Mouse (Mus musculus): Measurements from ENCODE around the gene Nutm1. TPM values are rescaled to one million over a fixed set of nuclear protein-coding genes. Genes with fewer than 3 reads are reported as not detected.
"Not testable (repeated sequence)": the region's sequence is repeated elsewhere in the genome, so short reads cannot be mapped to it uniquely, and the experiment has no call there.

Gene Nutm1
- not detected in 2 replicates for polyA plus RNA-seq (2015; fragmentation: Nextera tagmentation; extraction: Ambion mirVana)

DNA sequence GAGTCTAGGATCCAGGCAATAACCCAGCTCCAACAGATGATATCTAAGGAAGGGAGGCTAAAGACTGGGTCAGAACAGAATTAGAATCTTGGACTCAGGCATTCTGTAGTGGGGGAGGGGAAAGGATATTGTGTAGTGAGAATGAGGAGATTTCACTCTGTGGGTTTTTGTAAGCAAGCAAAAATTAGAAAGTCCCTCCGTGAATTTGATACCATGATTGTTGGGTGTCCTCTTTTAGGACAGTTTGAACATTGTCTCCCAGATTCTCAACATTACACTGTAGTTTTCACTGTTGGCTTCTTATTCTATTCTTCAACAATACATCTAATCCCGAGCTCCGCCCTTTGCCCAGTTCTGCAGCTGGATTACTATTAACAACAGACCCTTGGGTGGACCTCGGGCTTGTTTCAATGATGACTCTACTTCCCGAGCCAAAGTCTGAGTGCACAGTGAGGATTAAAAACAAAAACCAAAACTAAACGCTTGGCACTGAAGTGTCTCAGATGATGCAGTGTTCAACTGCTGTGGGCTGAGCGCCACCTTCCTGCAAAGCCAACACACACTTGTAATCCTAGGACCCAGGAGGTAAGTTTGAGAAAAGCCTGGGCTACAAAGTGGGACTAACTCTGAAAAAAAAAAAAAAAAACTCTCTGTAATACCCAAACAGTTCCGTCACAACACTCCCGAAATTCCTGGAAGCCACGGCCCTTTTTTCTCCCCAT lies at the start of gene Nutm1:
Nutm1 (minus strand) TSS at position 51 of the 722 bp plus-strand sequence.
- ATAC-seq = no peak
- Histone ChIP-seq H3K4me1 (peaks cover 13% of the 10 kb centered on the region), H3K9ac (no peak within 1 kb of the TSS), H3K4me2 (no peak within 1 kb of the TSS), H3K27ac (no peak within 1 kb of the TSS), H3K4me3 (no peak within 1 kb of the TSS), H3K27me3 (no peaks in the 10 kb centered on the region), H3K36me3 (ENCODE audit: poor library complexity, severe bottlenecking) (no peaks in the 10 kb centered on the region), H3K9me3 (replicated peaks) (no peaks in the 10 kb centered on the region)
- 72% methylated on average over 10 of the region's 10 CpGs for WGBS

DNA sequence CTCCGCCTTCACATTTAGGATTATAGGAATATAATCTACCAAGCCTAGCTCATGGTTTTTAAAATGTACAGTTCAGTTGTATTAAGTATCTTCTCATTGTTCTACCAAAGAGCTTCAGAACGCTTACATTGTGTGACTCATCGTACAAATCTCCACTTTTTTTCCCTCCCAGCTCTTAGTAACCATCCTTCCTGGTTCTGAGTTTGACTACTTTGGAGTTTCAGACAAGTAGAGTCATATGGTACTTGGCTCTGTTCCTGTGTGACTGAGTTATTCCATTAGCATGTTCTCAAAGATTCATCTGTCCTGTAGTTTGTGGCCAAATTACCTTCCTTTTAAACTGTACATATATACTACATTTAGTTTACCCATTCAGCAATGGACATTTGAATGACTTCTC lies 49.6 kb upstream of the Nutm1 start:
- no peak overlapping the region for H3K9ac ChIP-seq
- H3K27me3 ChIP-seq = no peaks in the 10 kb centered on the region
- H3K4me2 ChIP-seq = no peak overlapping the region
- no peaks in the 10 kb centered on the region for H3K36me3 ChIP-seq (ENCODE audit: poor library complexity, severe bottlenecking)
- H3K9me3 ChIP-seq (replicated peaks) = no peaks in the 10 kb centered on the region
- 93% methylated on average over 3 of the region's 3 CpGs for WGBS
- H3K27ac ChIP-seq = no peak overlapping the region
- H3K4me3 ChIP-seq = no peak overlapping the region
- no peak for ATAC-seq
- H3K4me1 ChIP-seq = no peaks in the 10 kb centered on the region

DNA sequence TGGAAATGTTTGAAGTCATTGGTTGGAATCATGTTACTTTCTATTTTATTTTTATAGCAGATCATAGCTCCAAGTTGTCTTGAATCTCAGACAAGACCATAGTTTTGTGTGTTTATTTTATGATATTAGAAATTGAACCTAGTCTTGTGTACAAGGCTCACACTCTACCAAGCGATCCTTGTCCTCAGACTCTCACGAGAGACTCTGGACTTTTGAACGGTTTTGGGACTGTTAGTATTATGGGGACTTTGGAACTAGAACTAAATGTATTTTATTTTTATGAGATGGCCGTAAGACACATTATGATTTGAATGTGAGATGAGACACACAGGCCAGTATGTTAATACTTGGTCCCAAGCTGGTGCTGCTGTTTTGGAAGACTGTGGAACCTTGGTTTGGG lies 39.1 kb upstream of the Nutm1 start:
- H3K4me1 ChIP-seq = no peaks in the 10 kb centered on the region
- H3K27ac ChIP-seq = no peak overlapping the region
- H3K4me2 ChIP-seq = no peak overlapping the region
- no peaks in the 10 kb centered on the region for H3K9me3 ChIP-seq (replicated peaks)
- H3K36me3 ChIP-seq (ENCODE audit: poor library complexity, severe bottlenecking) = no peaks in the 10 kb centered on the region
- H3K27me3 ChIP-seq = no peaks in the 10 kb centered on the region
- ATAC-seq = no peak
- 94% methylated on average over 4 of the region's 4 CpGs for WGBS
- no peak overlapping the region for H3K9ac ChIP-seq
- H3K4me3 ChIP-seq = no peak overlapping the region

DNA sequence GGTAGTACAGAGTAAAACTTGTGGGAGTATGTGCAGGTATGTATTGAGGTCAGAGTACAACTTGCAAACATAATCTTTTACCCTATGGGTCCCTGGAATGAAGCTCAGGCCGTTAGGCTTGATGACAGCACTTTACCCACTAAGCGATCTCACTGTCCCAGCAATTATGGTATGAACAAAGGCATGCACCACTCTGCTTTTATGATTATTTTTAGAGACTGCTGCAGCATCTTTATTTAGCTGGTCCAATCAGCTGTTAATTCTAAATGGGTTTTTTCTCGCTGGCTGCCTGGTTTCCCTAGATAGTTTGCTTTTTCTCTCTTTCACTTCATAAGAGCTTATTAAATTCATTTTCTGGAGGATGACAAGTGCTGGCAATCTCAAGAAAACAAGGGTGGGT lies 37.1 kb upstream of the Nutm1 start:
- H3K4me3 ChIP-seq = no peak overlapping the region
- no peaks in the 10 kb centered on the region for H3K27me3 ChIP-seq
- no peak for ATAC-seq
- no peak overlapping the region for H3K27ac ChIP-seq
- H3K9ac ChIP-seq = no peak overlapping the region
- H3K36me3 ChIP-seq (ENCODE audit: poor library complexity, severe bottlenecking) = no peaks in the 10 kb centered on the region
- H3K4me1 ChIP-seq = no peaks in the 10 kb centered on the region
- 74% methylated on average over 3 of the region's 3 CpGs for WGBS
- H3K9me3 ChIP-seq (replicated peaks) = no peaks in the 10 kb centered on the region
- H3K4me2 ChIP-seq = no peak overlapping the region

DNA sequence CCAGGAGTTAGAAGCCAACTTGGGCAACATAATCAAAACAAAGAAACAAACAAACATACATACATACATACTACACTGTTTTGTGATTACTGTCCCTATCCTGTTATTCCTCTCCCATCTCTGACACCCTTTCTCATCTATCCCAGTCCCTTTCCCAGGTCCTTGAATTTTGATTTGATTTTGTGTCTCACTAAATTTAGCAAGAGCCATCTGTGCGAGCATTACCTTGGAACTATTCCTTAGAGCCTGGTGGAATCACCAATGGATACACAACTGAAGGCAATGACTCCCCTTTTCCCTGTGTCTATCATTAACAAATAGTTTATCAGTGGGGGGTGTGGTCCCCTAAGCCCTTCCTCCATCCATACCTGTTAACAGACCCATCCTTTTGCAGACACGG lies 33.7 kb upstream of the Nutm1 start:
- WGBS = 91% methylated on average over 2 of the region's 2 CpGs
- Histone ChIP-seq H3K4me3 (no peak overlapping the region), H3K4me2 (no peak overlapping the region), H3K36me3 (ENCODE audit: poor library complexity, severe bottlenecking) (no peaks in the 10 kb centered on the region), H3K9ac (no peak overlapping the region), H3K27ac (no peak overlapping the region), H3K9me3 (replicated peaks) (no peaks in the 10 kb centered on the region), H3K27me3 (no peaks in the 10 kb centered on the region), H3K4me1 (no peaks in the 10 kb centered on the region)
- ATAC-seq = no peak

DNA sequence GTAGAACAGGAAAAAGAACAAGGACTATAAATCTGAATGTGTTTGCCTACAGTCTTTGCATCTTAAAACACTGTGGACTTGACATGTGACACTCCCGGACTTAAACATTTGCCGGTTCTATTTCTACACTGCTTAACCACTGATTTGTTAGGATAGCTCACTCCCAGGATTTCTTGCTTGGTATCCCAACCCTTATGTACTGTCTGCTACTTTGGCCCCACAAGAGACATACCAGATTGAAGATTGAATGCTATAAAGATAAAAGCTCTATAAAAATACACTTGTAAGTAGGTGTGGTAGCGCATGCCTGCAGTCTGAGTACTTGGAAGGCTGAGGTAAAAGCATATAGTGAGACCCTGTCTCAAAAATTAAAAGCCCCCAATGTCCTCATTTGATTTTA lies 30.4 kb upstream of the Nutm1 start:
- Histone ChIP-seq H3K4me2 (no peak overlapping the region), H3K4me1 (peaks cover 8% of the 10 kb centered on the region), H3K9me3 (replicated peaks) (no peaks in the 10 kb centered on the region), H3K36me3 (ENCODE audit: poor library complexity, severe bottlenecking) (no peaks in the 10 kb centered on the region), H3K4me3 (no peak overlapping the region), H3K27ac (no peak overlapping the region), H3K9ac (no peak overlapping the region), H3K27me3 (no peaks in the 10 kb centered on the region)
- WGBS = 93% methylated on average over 3 of the region's 3 CpGs
- ATAC-seq = no peak

DNA sequence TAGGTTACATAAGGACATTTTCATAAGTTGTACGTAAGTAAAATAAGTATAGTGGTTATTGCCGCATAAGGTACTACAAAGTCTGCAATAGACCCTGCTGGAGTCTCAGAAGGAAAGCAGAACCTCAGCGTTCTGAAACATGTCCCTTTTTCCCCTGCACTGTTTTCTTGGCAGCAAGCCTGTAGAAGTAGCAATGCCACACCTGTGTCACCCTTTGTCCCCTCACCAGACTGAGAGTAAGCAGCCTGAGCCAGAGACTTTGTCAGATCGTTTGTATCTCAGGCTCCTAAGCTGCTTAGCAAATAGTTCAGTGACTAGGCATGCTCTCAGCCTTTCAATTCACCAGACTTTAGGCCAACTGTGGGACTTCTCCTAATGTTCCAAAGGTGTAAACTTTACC lies 28.0 kb upstream of the Nutm1 start:
- ATAC-seq = no peak
- no peaks in the 10 kb centered on the region for H3K36me3 ChIP-seq (ENCODE audit: poor library complexity, severe bottlenecking)

DNA sequence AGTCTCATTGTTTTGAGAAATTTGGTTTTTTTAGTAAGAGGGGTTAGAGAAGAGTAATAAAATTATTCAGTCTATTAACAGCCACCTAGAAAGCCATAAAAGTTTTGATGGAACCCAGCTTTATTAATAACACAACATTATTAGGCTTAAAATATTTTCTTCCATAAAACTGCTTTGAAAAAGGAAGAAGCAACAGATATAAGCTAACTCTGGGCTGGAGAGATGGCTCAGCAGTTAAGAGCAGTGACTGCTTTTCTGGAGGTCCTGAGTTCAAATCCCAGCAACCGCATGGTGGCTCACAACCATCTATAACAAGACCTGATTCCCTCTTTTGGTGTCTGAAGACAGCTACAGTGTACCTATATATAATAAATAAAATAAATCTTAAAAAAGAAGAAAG lies 27.0 kb upstream of the Nutm1 start:
- 97% methylated on average over 1 of the region's 1 CpGs for WGBS
- H3K27ac ChIP-seq = not testable (repeated sequence)

More for the DNA sequence above, 28.0 kb upstream of the Nutm1 start:
- WGBS = 60% methylated on average over 4 of the region's 4 CpGs
- no peak overlapping the region for H3K4me3 ChIP-seq
- H3K9ac ChIP-seq = no peak overlapping the region
- H3K27me3 ChIP-seq = no peaks in the 10 kb centered on the region
- no peaks in the 10 kb centered on the region for H3K9me3 ChIP-seq (replicated peaks)
- peaks cover 13% of the 10 kb centered on the region for H3K4me1 ChIP-seq
- H3K27ac ChIP-seq = no peak overlapping the region
- no peak overlapping the region for H3K4me2 ChIP-seq

DNA sequence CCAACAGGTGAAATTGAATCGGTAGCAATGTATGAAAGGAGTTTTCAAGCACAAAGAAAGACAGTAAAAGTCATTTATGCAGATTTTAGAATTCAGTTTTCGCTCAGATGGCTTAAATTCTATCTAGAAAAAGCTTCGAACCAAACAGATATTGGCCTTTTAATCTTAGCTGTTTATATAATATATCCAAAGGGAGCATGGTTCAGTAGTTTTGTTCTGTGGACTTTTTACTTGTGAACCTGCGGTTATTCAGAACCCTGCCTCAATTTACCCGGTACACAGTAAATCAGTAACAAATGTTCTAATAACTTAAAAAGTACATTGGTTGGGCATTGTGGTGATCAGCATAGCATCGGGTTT lies 25.9 kb upstream of the Nutm1 start:
- no peaks in the 10 kb centered on the region for H3K36me3 ChIP-seq (ENCODE audit: poor library complexity, severe bottlenecking)
- H3K9ac ChIP-seq = peak overlapping the region; percentile 71; the same call in 1 of the 2 replicates
- peak overlapping the region; percentile 86 for H3K4me2 ChIP-seq
- H3K4me1 ChIP-seq = peaks cover 13% of the 10 kb centered on the region
- ATAC-seq = no peak
- WGBS = 56% methylated on average over 6 of the region's 6 CpGs
- no peaks in the 10 kb centered on the region for H3K27me3 ChIP-seq
- H3K9me3 ChIP-seq (replicated peaks) = no peaks in the 10 kb centered on the region
- H3K4me3 ChIP-seq = peak overlapping the region; percentile 49
- no peak overlapping the region for H3K27ac ChIP-seq

More for the DNA sequence above, 27.0 kb upstream of the Nutm1 start:
- ATAC-seq; H3K9ac ChIP-seq; H3K27me3 ChIP-seq; H3K4me3 ChIP-seq; H3K4me2 ChIP-seq; H3K36me3 ChIP-seq (ENCODE audit: poor library complexity, severe bottlenecking); H3K9me3 ChIP-seq (replicated peaks): not testable (repeated sequence)
- peaks cover 13% of the 10 kb centered on the region for H3K4me1 ChIP-seq

DNA sequence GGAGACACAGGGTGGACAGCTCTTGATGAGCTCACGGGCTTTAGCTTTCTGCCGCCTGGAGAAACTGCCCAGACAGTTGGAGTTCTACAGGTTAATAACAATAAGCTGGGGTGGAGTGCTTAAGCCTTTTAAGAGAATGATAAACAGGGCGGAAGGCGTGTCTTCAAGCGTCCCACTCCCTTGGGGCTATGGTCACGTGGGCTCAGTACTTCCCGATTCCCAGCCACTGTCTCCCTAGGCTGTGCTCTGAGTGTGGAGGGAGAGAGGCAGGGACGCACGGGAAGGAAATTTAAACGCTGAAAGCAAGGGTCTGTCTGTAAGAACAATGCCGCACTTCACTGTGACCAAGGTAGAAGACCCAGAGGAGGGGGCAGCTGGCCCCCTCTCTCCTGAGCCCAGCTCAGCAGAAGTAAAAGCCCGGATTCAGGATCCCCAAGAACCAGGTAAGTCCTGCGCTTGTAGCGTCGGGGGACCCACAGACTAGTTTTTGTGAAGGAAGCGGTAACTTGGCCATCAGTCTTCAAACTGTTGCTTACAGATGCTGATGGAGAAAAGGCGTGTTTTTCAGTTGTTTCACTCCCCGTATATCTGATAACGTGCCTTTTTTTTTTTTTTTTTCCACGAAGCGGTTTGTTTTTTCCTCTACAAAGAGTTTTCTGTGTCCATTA lies 25.4 kb upstream of the Nutm1 start:
- peak overlapping the region; percentile 49 for H3K4me3 ChIP-seq
- H3K9me3 ChIP-seq (replicated peaks) = no peaks in the 10 kb centered on the region
- WGBS = under 1% methylated on average over 21 of the region's 21 CpGs
- H3K4me2 ChIP-seq = peak overlapping the region; percentile 86
- peak overlapping the region; percentile 71 for H3K9ac ChIP-seq
- H3K36me3 ChIP-seq (ENCODE audit: poor library complexity, severe bottlenecking) = no peaks in the 10 kb centered on the region
- H3K27me3 ChIP-seq = no peaks in the 10 kb centered on the region
- no peak overlapping the region for H3K27ac ChIP-seq
- peak; percentile 92 for ATAC-seq
- H3K4me1 ChIP-seq = peaks cover 13% of the 10 kb centered on the region

DNA sequence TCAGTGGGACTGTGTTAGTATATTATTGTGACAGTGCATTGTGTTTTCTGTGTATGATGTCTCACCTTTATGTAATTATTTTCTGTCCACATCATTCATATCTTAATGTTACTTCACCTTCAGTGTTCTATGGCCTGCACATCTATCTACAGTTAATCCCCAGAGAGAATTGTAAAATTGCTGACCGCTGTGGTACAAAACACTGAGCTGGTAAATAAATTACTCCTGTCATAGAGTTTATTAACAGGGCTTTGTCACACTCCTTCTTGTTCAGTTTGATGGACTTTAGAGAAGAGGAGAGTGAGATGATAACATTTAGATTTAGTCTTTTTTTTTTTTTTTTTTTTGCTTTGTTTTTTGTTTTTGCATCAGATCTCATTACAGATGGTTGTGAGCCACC lies 23.8 kb upstream of the Nutm1 start:
- 93% methylated on average over 1 of the region's 1 CpGs for WGBS
- ATAC-seq = no peak
- H3K9ac ChIP-seq = no peak overlapping the region
- H3K27me3 ChIP-seq = no peaks in the 10 kb centered on the region
- H3K4me2 ChIP-seq = no peak overlapping the region
- peaks cover 13% of the 10 kb centered on the region for H3K4me1 ChIP-seq
- H3K36me3 ChIP-seq (ENCODE audit: poor library complexity, severe bottlenecking) = no peaks in the 10 kb centered on the region
- no peak overlapping the region for H3K4me3 ChIP-seq
- H3K27ac ChIP-seq = no peak overlapping the region
- H3K9me3 ChIP-seq (replicated peaks) = no peaks in the 10 kb centered on the region

DNA sequence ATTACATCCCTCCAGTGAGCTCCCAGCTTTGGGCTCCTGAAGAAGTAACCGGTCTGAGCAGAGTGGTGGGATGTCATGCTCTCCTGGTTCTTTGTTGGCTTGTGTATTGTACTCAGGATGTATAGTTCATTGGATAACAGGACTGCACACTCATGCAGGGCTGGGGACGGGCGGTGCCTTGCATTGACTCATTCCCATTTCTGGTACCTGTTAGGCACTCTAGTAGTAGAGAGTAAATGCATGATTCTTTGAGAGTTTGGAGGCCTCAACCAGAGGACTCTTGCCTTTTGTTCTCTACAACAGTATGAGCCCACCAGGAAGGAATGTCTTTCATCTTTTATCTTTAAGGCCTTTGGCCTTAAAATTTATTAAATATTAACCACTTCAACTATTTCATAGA lies 17.8 kb upstream of the Nutm1 start:
- Histone ChIP-seq H3K4me3 (no peak overlapping the region), H3K36me3 (ENCODE audit: poor library complexity, severe bottlenecking) (no peaks in the 10 kb centered on the region), H3K9me3 (replicated peaks) (no peaks in the 10 kb centered on the region), H3K9ac (no peak overlapping the region), H3K27me3 (no peaks in the 10 kb centered on the region), H3K27ac (no peak overlapping the region), H3K4me2 (no peak overlapping the region), H3K4me1 (no peaks in the 10 kb centered on the region)
- no peak for ATAC-seq
- WGBS = 93% methylated on average over 3 of the region's 3 CpGs

DNA sequence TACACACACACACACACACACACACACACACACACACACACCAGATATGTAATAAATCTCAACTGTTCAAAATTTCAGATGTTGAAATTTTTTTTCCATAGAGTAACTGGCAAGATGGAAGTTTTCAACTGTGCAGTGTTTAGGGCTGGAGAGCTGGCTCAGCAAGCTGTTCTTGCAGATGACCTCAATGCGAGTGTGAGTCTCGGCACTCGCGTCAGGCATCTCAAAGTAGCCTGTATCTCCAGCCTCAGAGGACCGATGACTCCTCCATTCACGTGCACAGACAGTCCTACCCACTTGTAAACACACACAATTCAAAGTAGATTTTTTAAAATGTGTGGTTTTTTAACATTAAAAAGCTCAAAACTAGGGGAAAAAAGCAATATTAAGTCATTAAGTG lies 14.4 kb upstream of the Nutm1 start:
- Histone ChIP-seq H3K27me3 (no peaks in the 10 kb centered on the region), H3K4me2 (no peak overlapping the region), H3K4me3 (no peak overlapping the region), H3K36me3 (ENCODE audit: poor library complexity, severe bottlenecking) (no peaks in the 10 kb centered on the region), H3K27ac (no peak overlapping the region), H3K9ac (no peak overlapping the region), H3K9me3 (replicated peaks) (no peaks in the 10 kb centered on the region), H3K4me1 (peaks cover 14% of the 10 kb centered on the region)
- ATAC-seq = no peak
- 91% methylated on average over 6 of the region's 6 CpGs for WGBS
